Mouse (Mus musculus): ENCODE results near the gene Mast3. TPM values are rescaled to one million over a fixed set of nuclear protein-coding genes. Genes with fewer than 3 reads are reported as not detected.
A peak's percentile ranks its signal among the peaks of the same experiment; 100 is the strongest.

Mast3 gene
- polyA plus RNA-seq, 1 experiment, result 175 TPM

DNA sequence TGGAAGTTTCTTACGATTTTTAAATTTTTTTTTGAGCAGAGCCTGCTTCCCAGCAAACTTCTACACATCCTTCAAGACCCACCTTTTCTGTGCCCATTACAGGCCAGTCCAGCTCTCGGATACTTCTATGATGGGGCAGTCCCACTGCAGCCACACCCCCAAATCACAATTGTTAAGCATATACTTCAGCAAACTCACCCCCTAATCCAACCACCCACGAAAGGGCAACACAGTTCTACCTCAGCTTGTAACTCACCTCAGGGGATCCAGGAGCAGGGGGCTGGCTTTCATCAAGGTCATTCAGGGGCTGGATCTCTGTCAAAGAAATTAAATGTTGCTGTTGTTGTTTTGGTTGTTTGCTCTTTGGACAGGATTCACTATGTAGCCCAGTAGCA is 17.8 kb downstream of the Mast3 start:
- H3K36me3 ChIP-seq (ENCODE audit: control insufficient read depth, insufficient read depth, low read length), result peaks cover 59% of the 10 kb centered on the region
- H3K4me3 ChIP-seq (ENCODE audit: extremely low read depth, insufficient read depth, insufficient read length), result no peak overlapping the region
- H3K27me3 ChIP-seq (ENCODE audit: control insufficient read depth, insufficient read depth, low read length), result no peaks in the 10 kb centered on the region
- peaks cover 7% of the 10 kb centered on the region; the same call in 1 of the 2 replicates for H3K4me1 ChIP-seq (ENCODE audit: control insufficient read depth, insufficient read depth, insufficient read length)
- no peak for TF ChIP-seq POLR2A (IDR thresholded peaks at IDR 0.05; ENCODE audit: low read depth, low read length)
- TF ChIP-seq CTCF (IDR thresholded peaks at IDR 0.05; ENCODE audit: extremely low read depth, insufficient read depth, insufficient read length, insufficient replicate concordance), result no peak
- no peak for DNase-seq (ENCODE audit: low read depth in 1 of 2, low spot score in 2 of 2)
- WGBS, result 97% methylated on average over 3 of the region's 3 CpGs
- H3K27ac ChIP-seq (ENCODE audit: insufficient read depth, low read length), result no peak overlapping the region

- H3K36me3 ChIP-seq (ENCODE audit: control insufficient read depth, insufficient read depth, low read length), result peaks cover 65% of the 10 kb centered on the region
- no peak for DNase-seq (ENCODE audit: low read depth in 1 of 2, low spot score in 2 of 2)
- no peak overlapping the region for H3K4me3 ChIP-seq (ENCODE audit: extremely low read depth, insufficient read depth, insufficient read length)
- H3K4me1 ChIP-seq (ENCODE audit: control insufficient read depth, insufficient read depth, insufficient read length), result peaks cover 7% of the 10 kb centered on the region; the same call in 1 of the 2 replicates
- no peaks in the 10 kb centered on the region for H3K27me3 ChIP-seq (ENCODE audit: control insufficient read depth, insufficient read depth, low read length)
- TF ChIP-seq CTCF (IDR thresholded peaks at IDR 0.05; ENCODE audit: extremely low read depth, insufficient read depth, insufficient read length, insufficient replicate concordance) (no peak), POLR2A (IDR thresholded peaks at IDR 0.05; ENCODE audit: low read depth, low read length) (no peak)
- 97% methylated on average over 25 of the region's 25 CpGs for WGBS
- H3K27ac ChIP-seq (ENCODE audit: insufficient read depth, low read length), result no peak overlapping the region
These were observed 18.4 kb downstream of the Mast3 start for GRCm38 (mm10) chr8:70786291-70787050.

DNA sequence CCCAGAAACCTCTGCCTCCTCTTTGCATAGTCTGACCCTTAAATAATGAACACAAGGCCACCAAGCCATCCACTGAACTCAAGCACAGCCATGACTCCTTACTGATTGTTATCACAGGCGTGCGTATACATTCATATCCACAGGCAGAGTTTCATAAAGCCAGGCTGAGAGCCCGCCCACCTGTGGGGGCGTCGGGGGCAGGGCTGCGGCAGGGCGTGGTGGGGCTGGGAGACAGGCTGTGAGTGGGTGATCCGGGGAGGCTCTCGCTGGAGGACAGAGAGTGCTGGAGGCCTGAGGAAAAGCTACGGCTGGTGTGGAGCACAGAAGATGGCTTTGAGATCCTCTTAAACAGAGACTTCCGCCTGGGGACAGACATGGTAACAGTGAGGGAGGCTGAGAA is 24.8 kb downstream of the Mast3 start:
- 87% methylated on average over 11 of the region's 11 CpGs for WGBS
- TF ChIP-seq POLR2A (IDR thresholded peaks at IDR 0.05; ENCODE audit: low read depth, low read length), result no peak
- no peak for TF ChIP-seq CTCF (IDR thresholded peaks at IDR 0.05; ENCODE audit: extremely low read depth, insufficient read depth, insufficient read length, insufficient replicate concordance)
- Histone ChIP-seq H3K4me3 (ENCODE audit: extremely low read depth, insufficient read depth, insufficient read length) (no peak overlapping the region), H3K36me3 (ENCODE audit: control insufficient read depth, insufficient read depth, low read length) (peaks cover 47% of the 10 kb centered on the region), H3K4me1 (ENCODE audit: control insufficient read depth, insufficient read depth, insufficient read length) (peaks cover 12% of the 10 kb centered on the region), H3K27ac (ENCODE audit: insufficient read depth, low read length) (no peak overlapping the region), H3K27me3 (ENCODE audit: control insufficient read depth, insufficient read depth, low read length) (no peaks in the 10 kb centered on the region)
- no peak for DNase-seq (ENCODE audit: low read depth in 1 of 2, low spot score in 2 of 2)

DNA sequence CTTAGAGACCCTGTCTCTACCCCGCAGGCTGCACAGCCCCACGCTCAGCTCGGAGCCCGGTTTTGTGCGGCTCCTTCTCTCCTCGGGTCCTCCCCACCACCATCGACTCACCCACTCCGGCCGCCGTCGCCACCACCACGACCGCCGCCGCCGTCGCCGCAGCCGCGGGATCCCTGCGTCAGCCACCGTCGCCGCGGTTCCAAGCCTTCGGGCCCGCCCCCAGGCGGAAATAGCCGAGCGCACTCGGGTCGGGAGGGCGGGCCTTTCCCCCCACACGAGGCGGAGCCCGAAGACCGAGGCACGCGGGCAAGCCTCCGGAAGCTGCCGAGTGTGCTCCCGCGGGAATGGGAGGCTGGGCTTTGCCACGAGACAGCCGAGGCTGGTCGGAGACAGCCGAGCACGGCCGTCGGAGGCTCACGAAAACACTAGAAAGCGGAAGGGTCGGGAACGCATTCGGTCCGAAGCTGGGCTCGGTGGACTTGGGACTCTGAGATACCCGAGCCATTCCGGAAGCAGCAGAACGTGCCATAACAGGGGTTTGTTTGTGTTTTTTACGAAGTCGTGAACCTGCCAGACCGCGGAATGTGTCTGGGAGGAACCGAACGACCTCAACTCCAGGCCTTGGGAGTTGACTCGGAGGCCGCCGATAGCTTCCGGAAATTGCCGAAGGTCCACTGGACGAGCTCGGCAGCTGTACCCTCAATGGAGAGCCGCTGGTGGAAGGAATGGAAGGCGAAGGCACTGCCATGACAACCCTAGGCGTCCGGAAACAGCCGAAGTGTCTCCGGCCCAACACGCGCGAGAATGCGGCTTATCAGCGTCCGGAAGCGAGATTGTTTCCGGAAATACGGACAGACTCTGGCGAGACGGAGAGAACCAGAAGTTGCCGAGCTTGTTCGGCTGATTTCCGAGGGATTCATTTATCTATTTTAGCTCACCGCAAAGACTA is 28.1 kb downstream of the Mast3 start, which contains the start of gene Pik3r2:
Gene Pik3r2 (minus strand): TSS at position 218 of the 949 bp plus-strand sequence.
- peak; percentile 92 to 96 for DNase-seq (ENCODE audit: low read depth in 1 of 2, low spot score in 2 of 2)
- under 1% methylated on average over 93 of the region's 94 CpGs for WGBS
- Histone ChIP-seq H3K27me3 (ENCODE audit: control insufficient read depth, insufficient read depth, low read length) (no peaks in the 10 kb centered on the region), H3K4me3 (ENCODE audit: extremely low read depth, insufficient read depth, insufficient read length) (peak within 1 kb of the TSS; percentile 62), H3K4me1 (ENCODE audit: control insufficient read depth, insufficient read depth, insufficient read length) (peaks cover 12% of the 10 kb centered on the region), H3K36me3 (ENCODE audit: control insufficient read depth, insufficient read depth, low read length) (peaks cover 29% of the 10 kb centered on the region), H3K27ac (ENCODE audit: insufficient read depth, low read length) (peak within 1 kb of the TSS; percentile 94)
- TF ChIP-seq CTCF (IDR thresholded peaks at IDR 0.05; ENCODE audit: extremely low read depth, insufficient read depth, insufficient read length, insufficient replicate concordance) (no peak), POLR2A (IDR thresholded peaks at IDR 0.05; ENCODE audit: low read depth, low read length) (peak; percentile 53; the same call in 1 of the 2 replicates)

GRCm38 (mm10) chr8:70775851-70776495 is 28.9 kb downstream of the Mast3 start:
- DNase-seq (ENCODE audit: low read depth in 1 of 2, low spot score in 2 of 2), result no peak
- WGBS, result 3% methylated on average over 32 of the region's 34 CpGs
- H3K27ac ChIP-seq (ENCODE audit: insufficient read depth, low read length), result peak overlapping the region; percentile 57; the same call in 1 of the 2 replicates

DNA sequence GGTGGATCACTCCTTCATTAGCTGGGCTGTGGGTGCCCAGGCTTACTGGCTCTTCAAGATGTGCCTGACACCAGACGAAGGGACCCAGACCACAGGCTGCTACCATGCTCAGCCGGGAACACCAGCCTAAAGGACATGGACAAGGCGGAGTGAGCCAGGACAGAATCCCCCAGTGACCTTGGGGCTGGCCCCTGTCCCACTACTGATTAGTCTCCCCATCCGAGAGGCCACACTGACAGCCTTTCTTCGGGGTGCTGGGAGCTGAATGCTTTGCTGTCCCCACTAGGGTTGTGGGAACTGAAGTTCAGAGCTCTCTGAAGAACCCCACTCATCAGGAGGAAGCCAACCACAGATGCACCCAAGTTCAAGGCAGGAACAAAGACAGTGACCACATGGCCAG is 29.6 kb downstream of the Mast3 start:
- H3K4me3 ChIP-seq (ENCODE audit: extremely low read depth, insufficient read depth, insufficient read length), result no peak overlapping the region
- no peak for TF ChIP-seq POLR2A (IDR thresholded peaks at IDR 0.05; ENCODE audit: low read depth, low read length)
- no peak for TF ChIP-seq CTCF (IDR thresholded peaks at IDR 0.05; ENCODE audit: extremely low read depth, insufficient read depth, insufficient read length, insufficient replicate concordance)
- H3K4me1 ChIP-seq (ENCODE audit: control insufficient read depth, insufficient read depth, insufficient read length), result peaks cover 12% of the 10 kb centered on the region
- no peak for DNase-seq (ENCODE audit: low read depth in 1 of 2, low spot score in 2 of 2)
- H3K27ac ChIP-seq (ENCODE audit: insufficient read depth, low read length), result no peak overlapping the region
- no peaks in the 10 kb centered on the region for H3K27me3 ChIP-seq (ENCODE audit: control insufficient read depth, insufficient read depth, low read length)
- peaks cover 15% of the 10 kb centered on the region for H3K36me3 ChIP-seq (ENCODE audit: control insufficient read depth, insufficient read depth, low read length)
- 87% methylated on average over 5 of the region's 5 CpGs for whole genome bisulfite sequencing

More at GRCm38 (mm10) chr8:70775851-70776495, 28.9 kb downstream of the Mast3 start:
- Histone ChIP-seq H3K4me1 (ENCODE audit: control insufficient read depth, insufficient read depth, insufficient read length) (peaks cover 12% of the 10 kb centered on the region), H3K4me3 (ENCODE audit: extremely low read depth, insufficient read depth, insufficient read length) (peak overlapping the region; percentile 62), H3K27me3 (ENCODE audit: control insufficient read depth, insufficient read depth, low read length) (no peaks in the 10 kb centered on the region), H3K36me3 (ENCODE audit: control insufficient read depth, insufficient read depth, low read length) (peaks cover 22% of the 10 kb centered on the region)
- TF ChIP-seq CTCF (IDR thresholded peaks at IDR 0.05; ENCODE audit: extremely low read depth, insufficient read depth, insufficient read length, insufficient replicate concordance), result no peak
- TF ChIP-seq POLR2A (IDR thresholded peaks at IDR 0.05; ENCODE audit: low read depth, low read length), result no peak

Measured in spleen, adult 2 months (tissue).